Mouse (Mus musculus) embryo, embryonic 11 days (tissue): Measurements from ENCODE around the gene Cabp7.

Experiments
- DNase-seq: peaks from one replicate; pipeline ENCODE4 v3.0.0-alpha.2; 2015

Gene Cabp7

GRCm38 (mm10) chr11:4746733-4747132 lies at the start of gene Cabp7:
TSS of gene Cabp7 (minus strand) at chr11:4746778.
- peak; percentile 44 for DNase-seq

- DNase-seq = no peak
Measured at GRCm38 (mm10) chr11:4793006-4793405, 46.4 kb upstream of the Cabp7 start.

- no peak for DNase-seq
Measured at GRCm38 (mm10) chr11:4791549-4791948, 45.0 kb upstream of the Cabp7 start.

DNA sequence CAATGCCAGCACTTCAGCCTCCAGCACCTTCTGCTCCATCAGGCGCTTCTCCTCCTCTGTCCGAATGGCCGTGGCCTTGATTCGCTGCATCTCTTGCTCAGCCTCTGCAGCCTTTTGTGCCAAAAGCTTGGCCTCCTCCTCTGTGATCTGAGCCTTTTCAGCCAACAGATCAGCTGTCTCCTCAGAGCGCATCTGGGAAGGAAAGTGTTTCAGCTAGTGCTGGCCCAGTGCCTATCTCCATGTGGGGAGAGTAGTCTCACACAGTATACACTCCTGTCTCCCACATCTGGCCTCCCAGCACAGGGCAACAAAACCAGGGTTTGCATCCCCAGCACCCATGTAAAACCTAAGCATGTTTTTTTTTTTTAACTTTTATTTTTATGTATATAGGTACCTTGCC lies 43.1 kb upstream of the Cabp7 start:
- no peak for DNase-seq

DNA sequence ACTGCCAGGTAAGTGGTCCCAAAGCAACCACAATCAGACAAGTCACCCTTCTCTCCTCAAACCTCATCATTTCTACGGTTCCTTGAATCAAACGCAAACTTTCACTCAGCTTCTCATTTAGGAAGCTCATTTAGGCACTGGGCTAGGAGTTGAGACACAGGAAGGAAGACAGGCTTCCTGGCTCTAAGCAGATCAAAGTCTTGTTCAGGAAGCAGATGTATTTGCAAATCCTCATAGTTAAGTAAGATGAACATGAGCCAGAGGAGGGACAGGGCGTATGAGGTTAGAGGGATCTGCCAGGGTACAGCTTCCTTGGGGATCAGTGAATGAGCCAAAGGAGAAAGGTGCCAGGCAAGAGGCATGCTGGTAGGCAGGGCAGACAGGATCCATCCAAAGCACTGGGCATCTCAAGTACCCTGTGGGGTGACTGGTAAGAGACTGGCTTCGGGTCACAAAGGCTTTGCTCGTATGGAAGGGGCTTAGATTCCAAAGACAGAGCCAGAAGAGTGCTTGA lies 38.1 kb upstream of the Cabp7 start:
- no peak for DNase-seq

- no peak for DNase-seq
Measured at GRCm38 (mm10) chr11:4783116-4783515, 36.5 kb upstream of the Cabp7 start.

DNA sequence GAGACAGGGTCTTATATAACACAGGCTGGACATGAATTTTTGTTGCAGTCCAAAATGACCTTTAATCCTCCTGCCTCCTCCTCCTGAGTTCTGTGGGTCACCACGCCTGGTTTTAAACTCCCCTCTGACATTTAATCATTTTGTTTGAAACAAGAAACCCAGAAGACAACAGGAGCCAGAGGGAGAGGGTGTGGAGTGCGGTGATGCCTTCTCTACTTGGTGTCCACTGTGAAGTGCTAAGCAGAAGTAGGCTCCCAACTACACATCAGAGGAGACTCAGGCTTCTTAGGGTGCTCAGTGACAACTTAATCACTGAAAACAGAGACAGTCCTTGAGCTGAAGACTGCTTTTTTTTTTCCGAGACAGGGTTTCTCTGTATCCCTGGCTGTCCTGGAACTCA lies 34.3 kb upstream of the Cabp7 start:
- no peak for DNase-seq

GRCm38 (mm10) chr11:4772925-4773324 lies 26.3 kb upstream of the Cabp7 start:
- DNase-seq = peak; percentile 76

- DNase-seq = no peak
Measured at GRCm38 (mm10) chr11:4771756-4772155, 25.2 kb upstream of the Cabp7 start.

GRCm38 (mm10) chr11:4769881-4770280 lies 23.3 kb upstream of the Cabp7 start:
- DNase-seq = no peak

DNA sequence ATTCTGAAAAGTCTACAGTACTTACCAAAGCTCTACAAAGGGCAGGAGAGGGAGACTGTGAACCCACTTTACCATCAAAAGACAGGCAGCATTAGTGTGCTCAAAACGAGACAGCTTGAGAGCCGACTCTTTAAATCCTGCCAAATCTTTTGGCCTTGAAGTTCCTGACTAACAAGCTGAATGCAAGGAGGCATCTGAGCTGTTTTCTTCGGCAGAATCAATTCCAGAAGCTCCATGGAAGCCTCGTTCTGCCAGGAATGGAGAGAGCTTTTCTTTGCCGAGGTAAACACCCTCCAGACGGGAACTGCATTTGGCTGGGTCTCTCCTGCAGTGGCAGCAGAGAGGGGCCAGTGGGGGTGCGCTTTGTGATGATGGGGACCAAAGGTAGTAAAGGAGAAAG lies 22.7 kb upstream of the Cabp7 start:
- DNase-seq = no peak

- DNase-seq = no peak
Measured at GRCm38 (mm10) chr11:4768399-4768798, 21.8 kb upstream of the Cabp7 start.

DNA sequence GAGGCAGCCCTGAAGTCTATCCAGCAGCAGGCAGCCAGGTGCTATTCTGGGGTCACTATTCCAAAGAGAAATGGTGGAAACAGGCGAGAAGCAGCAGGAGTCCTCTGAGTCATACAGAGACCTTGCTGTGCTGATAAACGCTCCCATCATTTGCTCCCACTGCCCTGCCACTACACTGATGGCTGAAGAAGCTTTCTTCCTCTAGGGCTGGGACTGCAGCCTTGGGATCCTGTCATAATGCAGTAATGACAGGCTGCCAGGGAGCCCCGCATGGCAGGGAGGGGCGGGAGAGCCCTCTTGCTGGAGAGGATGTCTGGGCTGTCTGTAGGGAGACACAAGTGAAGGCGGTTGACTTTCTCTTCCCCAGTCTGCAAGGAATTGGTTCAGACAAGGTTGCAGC lies 17.9 kb upstream of the Cabp7 start:
- DNase-seq = no peak

DNA sequence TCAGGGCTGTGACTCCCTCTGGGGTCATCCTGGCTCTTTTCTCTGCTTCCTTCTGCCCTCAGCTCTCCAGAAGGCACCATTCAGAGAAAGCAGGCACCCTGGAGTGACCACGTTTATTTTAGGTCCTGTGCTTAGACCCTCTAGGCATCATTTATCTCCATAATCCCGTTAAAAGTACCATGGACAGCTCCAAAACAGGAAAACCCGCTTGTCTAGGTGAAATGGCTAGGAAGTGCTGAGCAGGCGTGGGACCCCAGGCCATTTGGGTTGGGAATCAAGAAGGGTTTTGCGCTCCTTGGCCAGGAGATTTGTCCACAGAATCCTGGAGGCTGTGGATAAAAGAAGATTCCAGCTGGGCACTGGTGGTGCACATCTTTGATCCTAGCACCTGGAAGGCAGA lies 17.1 kb upstream of the Cabp7 start:
- DNase-seq = peak; percentile 65

- no peak for DNase-seq
Measured at GRCm38 (mm10) chr11:4762511-4762910, 15.9 kb upstream of the Cabp7 start.

DNA sequence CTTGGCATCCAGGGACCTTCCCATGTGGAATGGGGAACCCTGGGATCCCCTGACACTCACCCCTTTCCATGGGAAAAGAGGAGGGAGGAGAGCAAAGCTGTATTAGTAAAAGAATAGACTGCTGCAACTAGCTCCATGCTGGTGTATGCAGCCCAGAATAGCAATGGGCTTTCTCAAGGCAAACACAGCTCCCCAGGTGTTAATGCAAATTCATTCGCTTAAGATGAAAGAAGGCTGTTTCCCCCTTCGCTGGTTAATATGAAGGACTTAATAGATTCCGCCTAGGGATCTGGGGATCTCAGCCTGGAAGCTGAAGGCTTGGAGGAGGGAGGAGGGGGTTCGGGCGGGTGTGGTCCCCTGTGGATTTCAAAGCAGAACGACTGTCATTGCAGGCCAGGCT lies 15.4 kb upstream of the Cabp7 start:
- DNase-seq = no peak

DNA sequence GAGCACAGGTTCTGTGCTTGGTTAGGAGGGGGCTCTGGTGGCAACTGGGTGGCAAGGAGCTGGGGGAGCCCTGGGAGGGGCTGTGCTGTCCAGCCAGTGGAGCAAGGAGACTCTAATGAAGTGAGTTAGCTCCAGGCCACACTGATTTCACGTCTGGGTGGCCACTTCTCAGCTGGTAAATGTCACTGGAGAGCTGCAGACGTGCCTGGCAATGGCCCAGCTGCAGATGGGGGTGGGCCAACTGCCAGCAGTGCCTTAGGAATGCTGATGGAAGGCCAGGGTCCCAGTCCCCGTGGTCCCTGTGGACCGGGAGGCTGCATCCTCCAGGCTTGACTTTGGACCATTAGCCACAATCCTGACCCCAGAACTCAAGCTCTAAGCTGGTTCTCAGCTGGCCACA lies 13.9 kb upstream of the Cabp7 start:
- no peak for DNase-seq

DNA sequence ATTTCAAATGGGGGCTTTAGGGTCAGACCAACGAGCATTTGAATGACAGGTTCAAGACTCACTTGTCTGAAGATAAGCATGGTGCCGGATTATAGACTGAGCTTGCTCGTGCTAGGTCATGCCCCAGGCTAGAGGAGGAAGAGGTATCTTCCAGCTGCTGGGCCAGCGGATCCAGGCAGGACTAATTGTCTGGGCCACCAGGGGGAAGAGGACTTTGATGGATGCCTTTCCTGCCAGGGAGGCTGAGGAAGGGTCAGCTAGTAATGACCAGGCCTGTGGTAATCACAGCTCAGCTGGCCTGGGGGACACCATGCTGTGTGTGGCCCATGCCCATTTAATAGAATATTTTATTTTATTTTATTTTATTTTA lies 11.2 kb upstream of the Cabp7 start:
- no peak for DNase-seq

DNA sequence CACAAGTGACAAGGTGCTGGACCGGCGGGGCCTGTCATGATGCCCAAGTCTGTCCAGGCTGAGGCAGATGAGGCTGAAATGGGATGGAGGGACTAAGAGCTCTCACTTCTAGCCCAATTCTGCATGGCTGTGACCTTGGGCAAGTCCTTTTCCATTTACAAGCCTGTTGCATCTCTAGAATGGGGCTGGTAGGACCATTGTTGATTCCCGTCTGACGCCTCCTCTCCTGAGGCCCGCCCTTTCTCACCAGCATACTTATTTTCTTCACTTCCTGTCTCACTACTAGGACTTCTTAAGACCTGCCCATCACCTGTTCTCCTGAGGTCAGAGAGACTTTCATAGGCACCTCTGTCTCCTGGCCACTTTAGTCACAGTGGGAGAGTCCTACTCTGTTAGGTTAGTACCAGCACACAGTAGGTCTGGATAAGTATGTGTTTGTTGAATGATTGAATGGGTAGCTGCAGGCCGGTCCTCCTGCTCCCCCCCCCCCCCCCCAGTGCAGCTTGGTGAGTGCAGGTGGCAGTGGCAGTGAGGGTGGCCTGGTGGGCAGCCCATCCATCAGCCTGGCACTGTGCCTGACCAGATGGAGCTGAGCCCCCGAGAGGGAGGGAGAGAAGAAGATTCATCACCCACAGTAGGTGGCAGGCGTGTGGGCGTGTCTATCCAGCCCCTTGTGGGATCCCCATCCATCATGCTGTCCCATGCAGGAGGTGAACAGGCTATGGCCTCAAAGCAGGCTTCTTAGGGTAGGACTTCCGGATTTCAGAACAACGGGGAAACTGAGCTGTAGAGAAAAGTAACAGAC lies 10.6 kb upstream of the Cabp7 start:
- DNase-seq = peak; percentile 58

DNA sequence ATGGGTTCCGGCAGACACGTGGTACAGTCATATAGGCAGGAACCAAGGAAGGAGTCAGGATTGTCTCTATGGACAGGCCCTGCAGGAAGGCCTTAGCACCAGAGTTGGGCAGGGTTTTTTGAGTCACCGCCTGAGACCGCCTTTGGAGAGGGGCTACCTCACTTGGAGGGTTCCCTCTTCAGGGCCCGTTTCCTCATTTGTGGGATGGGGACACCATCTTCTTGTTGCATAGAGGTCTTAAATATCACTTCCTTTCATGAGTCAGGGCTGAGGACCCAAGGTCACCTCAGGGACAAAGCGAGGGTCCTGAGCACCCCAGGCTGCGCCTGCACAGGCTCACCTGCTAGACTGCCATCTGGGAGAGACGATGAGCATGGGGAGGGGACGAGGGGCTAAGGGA lies 9.9 kb upstream of the Cabp7 start:
- DNase-seq = no peak

- no peak for DNase-seq
Measured at GRCm38 (mm10) chr11:4754867-4755266, 8.3 kb upstream of the Cabp7 start.

- DNase-seq = no peak
Measured at GRCm38 (mm10) chr11:4754036-4754435, 7.5 kb upstream of the Cabp7 start.

- DNase-seq = no peak
Measured at GRCm38 (mm10) chr11:4752836-4753235, 6.3 kb upstream of the Cabp7 start.

DNA sequence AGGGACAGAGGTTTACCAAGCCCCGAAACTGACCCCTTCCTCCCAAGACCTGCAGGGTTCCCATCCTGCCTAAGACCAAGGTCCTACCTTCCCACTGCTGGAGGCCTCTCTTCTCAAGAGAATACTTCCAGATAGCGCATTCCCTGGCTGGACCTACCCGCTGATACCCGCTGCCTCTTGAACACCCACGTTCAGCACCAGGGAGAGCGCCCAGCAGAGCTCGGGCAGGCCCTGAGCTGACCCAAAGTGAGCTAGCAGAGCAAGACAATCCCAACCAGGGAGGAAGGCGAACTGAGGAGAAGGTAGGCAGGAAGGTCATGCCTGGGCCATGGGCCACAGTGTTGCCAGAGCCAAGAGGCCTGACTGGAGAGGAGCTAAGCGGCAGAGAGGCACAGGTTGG lies 3.7 kb upstream of the Cabp7 start:
- peak; percentile 88 for DNase-seq

GRCm38 (mm10) chr11:4747285-4747684 lies 707 bp upstream of the Cabp7 start:
- DNase-seq = no peak
